Mouse (Mus musculus) gastrocnemius, postnatal 25 days (tissue): Measurements from ENCODE around the gene Atf6. TPM values are rescaled to one million over a fixed set of nuclear protein-coding genes. Genes with fewer than 3 reads are reported as not detected.
A peak's percentile ranks its signal among the peaks of the same experiment; 100 is the strongest.

Source experiments
- DNase-seq: peaks from one replicate; pipeline ENCODE4 v3.0.0; 2022
- total RNA-seq, 2 experiments: library from RNA; stranded (reverse); gene quantifications; 1 replicate in 1 of 2; 2 replicates in 1 of 2; pipeline ENCODE4 v1.2.3; 2021

Gene Atf6
- total RNA-seq, 2 experiments from 2014 or later: 16.8 to 16.9 TPM

DNA sequence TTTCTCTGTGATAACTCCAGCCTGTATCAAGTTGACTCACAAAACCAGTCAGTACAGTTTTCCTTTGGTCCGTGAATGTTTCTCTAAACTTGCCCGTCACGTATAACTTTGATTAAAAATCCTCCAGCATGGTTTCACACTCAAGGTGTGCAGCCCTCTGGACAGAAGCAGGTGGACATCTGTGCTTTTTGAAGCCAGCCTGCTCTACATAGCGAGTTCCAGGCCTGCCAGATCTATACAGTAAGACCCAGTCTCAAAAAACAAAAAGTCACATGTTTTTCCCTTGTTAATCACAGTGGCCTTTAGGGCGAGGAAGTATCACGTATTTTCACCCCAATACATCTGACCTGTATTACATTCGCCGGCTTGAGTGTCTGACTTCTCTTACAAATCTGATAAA, 16.8 kb upstream of the Atf6 start:
- no peak for DNase-seq

DNA sequence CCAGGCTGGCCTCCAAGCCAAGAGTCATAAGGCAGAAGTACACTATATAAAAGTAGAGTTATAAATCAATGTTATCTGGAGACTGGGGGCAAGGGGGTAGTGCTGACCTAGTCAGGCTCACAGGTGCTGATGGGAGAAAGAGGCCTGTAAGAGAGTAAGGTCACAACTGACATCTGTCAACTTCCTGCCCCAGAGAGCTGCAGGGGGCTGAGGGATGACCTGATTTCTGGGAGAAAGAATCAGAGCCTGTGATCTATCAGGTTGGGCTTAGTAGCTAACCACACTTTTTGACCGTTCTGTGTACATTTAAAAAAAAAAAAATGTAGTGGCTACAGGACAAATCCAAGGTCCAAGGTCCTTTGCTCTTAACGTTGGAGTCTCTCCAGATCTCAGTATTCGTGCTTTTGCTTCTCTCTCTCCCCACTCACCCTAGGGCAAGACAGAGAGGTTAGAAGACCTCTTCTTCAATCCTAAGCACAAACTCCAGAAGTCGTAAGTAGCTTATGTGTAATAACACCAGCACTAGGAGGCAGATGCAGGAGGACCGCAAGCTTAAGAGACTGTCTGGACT, 15.4 kb upstream of the Atf6 start:
- no peak for DNase-seq

DNA sequence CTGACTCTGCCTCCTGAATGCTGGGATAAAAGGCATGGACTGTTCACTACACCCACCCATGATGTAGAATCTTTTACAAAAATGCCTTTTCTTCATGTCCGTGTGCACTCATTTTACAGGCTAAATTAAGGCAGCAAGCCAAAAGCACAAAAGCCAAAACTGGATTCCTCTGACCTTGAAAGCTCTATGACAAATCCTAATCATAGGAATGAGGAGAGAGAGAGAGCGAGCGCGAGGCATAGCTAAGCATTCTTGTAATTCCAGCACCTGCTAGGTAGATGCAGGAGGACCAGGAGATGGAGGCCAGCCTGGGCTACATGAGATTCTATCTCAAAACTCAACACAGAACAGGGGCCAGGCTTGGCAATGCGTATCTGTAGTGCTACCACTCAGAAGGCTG, 9.3 kb upstream of the Atf6 start:
- DNase-seq: no peak

DNA sequence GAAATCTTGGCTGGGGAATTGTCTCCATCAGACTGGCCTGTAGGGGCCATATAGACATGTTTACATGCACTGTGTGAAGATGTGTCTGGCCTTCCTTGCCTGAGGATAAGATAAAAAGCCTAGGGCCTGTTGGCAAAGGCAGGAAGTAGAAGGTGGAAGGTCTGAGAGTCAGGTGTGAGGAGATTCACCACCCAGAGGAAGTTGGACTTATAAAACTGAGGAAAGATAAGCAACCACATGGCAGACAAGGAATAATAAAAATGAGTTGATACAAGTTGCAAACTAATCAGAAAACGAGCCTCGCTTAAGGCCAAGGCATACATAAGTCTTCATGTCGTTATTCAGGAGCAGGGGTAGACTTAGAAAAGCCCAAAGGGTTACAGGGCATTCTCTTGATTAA, 8.1 kb upstream of the Atf6 start:
- DNase-seq: no peak

DNA sequence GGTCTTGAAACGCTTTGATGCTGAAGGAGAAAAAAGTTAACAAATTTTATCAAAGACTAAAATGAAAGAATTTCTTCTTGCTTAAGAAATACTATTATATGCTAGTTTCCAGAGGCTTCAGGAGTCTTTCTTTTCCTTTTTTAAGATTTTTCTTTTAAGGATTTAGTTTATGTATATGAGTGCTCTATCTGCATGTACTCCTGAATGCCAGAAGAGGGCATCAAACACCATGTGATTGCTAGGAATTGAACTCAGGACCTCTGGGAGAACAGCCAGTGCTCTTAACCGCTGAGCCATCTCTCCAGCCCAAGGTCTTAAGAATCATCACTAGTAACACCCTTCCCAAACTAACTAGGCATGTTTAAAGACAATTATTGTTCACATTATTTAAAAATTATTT, 4.4 kb upstream of the Atf6 start:
- no peak for DNase-seq

DNA sequence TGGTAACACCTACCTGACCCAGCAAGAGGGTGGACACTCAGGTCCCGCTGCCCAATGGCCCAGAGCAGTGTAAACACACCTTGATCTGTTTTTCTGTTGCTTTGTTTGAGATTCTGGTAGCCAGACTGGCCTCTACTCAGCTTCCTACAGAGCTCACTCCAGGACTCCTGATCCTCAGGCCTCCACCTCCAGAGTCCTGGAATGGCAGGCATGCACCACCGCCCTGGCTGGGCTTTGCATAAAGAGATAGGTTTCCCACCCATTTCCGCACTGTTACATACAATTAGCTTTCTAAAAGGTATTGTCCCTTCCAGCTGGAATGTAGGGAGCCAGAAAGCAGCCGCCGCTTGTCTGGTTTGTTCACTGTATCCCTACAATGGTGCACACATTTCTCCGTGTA, 3.8 kb upstream of the Atf6 start:
- no peak for DNase-seq

DNA sequence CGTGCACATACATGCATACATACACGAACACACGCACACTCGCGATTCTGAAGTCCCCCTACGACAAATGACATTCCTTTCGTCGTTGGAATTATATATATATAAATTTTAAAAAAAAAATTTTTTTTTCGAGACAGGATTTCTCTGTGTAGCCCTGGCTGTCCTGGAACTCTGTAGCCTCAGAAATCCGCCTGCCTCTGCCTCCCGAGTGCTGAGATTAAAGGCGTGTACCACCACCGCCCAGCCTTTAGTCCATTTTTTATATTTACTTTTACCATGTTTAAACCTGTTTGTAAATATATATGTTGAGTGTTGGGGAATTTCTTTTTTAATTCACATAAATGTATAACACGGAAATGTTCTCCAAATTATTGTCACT, 1.3 kb upstream of the Atf6 start:
- no peak for DNase-seq

DNA sequence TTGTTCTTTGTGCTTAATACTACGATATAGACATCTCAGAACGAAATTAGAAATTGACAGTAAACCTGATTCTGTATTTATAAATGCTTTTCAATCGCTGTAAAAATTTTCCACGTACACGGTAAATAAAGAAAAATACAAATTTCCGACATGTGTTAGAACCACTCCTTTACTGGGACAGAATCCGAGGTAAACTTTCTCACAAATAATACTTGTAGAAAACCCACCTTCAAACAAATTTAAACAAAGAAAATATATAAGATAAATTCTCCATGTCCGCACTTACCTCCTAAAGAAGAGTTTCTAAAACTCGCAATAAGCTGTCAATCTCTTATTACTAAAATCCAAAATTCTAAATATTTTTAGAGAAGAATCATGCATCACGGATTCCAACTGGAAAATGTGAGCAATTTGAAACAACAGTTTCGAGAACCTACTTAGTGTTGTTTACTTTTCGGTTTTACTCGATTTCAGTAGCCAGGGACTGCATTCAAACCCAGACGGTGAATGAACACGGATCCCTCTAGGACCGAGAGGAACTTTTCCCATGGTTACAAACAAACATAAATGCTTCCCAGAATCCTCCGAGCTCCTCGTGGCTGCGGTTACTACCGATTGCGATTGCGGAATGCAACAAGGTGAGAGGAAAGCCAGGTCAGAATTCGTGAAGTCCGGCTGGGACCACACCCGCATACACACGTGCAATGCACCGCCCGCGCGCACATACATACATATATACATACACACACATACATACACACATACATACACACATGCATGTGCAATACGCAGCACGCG, 735 bp upstream of the Atf6 start:
- peak; percentile 42 for DNase-seq

DNA sequence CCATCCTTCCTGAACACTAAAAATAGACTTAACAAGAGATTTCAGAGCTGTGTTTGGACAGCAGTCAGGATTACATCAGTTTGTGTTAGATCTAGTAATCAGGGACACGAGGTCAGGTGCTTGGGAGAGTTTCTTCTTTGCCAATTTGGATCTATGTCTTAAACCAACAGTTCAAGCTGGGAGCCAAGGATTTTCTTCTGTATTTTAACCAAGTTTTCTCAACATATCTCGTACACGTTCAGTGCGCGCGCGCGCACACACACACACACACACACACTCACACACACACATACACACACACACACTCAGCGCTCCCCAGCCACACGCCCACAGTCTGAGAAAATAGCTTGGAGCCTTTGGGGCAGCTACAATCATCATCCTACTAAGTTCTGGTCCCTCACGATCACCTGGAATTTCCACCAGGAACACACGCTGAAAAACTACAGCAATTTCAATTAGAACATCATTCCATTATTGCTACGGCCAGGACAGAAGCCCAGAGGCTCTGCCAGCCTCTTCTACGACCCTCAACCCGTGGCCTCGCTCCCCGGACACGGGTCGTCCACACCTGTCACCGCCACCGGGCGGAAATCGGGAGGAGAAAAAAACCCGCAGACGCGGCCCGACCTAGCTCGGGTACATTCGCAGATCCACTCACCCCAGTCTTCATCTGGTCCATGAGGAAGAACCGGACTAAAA, 430 bp downstream of the Atf6 start:
- DNase-seq: no peak

DNA sequence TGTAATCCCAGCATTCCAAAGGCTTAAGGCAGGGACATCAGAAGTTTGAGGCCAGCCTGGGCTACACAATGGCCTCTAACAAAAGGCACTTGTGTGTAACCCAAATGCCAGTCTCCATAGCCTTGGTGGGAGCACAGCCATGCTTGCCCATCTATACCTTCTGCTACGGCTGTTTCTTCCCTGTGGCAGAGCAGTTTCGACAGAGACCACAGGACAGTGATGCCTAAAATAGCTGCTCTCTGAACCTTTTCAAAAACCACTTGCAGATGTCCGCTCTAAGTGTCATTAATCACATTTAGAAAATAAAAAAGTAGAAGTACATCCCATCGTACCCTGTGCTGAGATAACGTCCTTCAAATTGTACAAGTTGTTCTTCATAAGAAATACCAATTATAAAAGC, 2.2 kb downstream of the Atf6 start:
- no peak for DNase-seq

DNA sequence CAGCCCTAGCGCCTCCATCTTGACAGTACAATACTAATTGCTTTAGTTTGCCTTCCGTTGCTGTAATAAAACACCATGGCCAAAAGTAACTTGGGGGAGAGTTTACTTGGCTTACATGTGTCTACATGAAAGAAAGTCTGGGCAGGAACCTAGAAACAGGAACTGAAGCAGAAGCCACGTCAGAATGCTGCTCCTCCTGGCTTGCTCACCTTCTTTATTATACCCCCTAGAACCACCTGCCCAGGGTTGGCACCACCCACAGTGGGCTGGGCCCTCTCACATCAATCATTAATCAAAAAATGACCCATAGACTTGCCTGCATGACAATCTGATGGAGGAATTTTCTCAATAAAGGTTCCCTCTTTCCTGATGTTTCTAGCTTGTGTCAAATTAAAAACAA, 2.8 kb downstream of the Atf6 start:
- DNase-seq: no peak

DNA sequence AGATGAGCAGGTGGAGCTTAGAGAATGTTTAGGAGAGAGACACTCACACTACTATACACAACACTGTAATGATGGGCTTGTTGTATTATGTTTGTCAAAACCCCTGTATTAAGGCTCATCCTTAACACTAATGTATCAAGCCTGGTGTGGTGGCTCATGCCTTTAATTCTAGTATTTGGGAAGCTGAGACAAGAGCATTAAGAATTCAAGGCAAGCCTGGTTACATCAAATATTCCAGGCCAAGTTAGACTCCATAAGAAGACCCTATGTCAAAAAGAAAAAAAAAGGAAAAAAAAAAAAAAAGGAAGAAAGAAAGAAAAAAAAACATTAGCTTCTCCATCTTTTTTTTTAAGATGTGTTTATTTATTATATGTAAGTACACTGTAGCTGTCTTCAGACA, 3.3 kb downstream of the Atf6 start:
- no peak for DNase-seq

DNA sequence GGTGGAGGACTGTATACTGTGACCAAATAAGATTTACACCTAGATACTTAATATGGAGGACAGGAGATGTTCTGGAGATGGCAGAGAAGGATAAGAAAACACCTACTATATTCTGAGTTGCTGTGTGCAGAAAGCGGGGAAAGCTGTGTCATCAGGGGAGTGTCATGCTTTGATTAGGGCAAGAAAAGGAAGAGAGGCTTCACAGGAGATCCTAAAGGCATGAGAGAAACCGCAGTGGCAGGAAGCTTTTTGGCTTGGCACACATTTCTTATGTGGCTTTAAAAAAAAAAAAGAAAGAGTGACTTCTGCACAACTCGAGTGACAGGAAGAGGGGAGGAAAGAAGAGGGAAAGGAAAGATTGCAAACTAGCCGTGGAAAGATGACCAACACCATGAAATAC, 4.5 kb downstream of the Atf6 start:
- DNase-seq: no peak

DNA sequence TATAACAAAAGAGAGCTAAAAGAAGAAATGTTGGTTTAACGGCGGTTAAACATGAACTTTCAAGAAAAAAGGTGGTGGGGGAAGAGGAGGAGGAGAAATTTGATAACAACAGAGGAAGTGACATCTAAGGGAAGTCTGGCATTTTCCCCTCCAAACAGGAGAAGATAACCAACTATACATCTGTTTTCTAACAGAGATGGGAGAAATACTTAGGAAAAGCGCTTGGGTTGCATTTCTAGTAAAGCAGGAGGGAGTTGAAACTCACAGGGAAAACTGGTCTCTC, 5.2 kb downstream of the Atf6 start:
- no peak for DNase-seq

DNA sequence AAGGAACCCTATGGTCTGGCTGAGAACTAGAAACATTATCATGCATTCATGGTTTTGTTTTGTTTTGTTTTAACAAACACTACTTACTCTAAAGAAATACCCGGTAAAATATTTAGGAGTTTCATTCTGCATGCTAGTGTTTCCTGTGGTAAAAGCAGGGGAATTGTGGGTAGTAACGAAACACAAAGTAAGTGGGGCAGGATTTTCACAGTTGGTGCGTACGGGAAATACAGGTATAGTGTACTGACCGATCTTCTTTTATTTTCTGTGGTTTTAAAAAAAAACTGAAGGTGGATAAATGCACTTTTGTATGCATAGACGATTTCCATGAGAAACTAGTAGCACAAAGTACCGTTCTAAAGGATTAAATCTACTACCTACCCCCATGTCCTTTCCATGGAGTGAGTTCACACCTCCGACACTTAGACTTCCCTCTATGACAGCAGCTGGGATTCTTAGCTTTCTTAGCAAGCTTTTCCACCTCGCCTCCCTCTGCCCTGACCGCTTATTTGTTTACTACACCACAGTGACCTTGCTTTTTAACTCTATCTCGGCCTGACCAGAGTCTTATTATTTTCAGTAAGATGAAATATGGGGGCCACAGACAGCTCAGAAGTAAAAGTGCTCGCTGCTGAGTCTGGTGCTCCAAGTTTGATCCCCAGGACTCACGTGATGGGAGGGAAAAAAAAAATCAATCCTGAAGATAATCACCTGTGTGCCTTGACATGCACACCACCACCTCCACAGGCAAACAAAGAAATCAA, 5.7 kb downstream of the Atf6 start:
- no peak for DNase-seq

DNA sequence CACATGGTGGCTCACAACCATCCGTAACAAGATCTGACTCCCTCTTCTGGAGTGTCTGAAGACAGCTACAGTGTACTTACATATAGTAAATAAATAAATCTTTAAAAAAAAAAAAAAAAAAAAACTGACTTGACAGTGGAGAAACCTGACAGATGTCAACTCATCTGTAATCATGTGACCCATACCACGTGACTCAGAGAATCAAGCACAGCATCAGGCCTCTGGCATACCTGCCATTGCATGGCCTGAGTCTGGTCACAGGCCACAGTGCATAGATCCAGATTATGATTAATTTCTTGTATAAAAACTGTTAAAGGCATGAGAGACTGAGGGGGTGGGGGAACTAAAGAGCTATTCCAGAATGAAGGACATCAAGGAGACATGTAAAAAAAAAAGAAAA, 8.7 kb downstream of the Atf6 start:
- no peak for DNase-seq

DNA sequence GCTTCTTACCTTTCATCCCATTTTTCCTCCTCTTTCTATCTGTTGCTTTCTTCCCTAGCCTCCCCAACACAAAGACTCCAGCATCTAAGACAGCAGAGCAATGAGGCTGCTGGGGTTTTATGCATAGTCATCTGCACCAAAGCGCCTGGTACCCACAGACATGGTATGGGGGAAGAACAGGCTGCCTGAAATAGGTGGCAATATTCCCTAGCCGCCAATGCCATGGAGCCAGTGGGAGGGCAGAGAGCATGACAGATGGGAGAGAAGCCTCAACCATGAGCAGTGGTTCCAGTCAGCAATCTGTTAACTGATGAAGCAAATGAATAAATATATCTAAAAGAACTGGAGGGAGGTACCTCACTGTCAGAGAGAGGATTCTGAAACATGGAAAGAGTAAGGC, 10.2 kb downstream of the Atf6 start:
- no peak for DNase-seq

DNA sequence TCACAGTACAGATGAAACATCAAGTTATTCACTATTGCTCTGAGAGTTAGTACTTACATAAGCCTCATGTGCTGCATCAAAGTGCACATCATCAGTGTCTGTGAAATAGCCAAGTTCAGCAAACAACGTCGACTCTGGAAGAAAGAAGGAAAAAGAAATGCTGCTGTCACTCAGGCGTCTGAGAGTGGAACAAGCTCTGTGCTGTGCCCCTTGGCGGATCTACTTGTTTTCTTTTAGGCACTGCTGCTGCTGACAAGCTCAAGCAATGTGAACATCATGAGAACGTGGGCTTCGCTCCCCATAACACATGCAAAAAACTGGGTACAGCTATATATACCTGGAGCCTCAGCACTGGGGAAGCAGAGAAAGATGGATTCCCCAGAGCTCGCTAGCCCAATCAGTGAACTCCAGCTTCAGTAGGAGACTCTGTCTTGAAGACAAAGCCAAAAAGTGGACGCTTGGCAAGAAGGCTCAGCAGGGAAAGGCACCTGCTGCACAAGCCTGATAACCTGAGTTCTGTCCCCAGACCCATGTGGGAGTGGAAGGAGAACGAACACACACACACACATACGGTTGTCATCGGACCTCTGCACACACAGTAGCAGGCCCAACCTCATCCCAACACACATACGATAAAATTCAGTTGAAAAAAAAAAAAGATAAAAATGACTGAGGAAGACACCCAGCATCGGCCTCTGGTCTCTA, 12.4 kb downstream of the Atf6 start:
- no peak for DNase-seq

DNA sequence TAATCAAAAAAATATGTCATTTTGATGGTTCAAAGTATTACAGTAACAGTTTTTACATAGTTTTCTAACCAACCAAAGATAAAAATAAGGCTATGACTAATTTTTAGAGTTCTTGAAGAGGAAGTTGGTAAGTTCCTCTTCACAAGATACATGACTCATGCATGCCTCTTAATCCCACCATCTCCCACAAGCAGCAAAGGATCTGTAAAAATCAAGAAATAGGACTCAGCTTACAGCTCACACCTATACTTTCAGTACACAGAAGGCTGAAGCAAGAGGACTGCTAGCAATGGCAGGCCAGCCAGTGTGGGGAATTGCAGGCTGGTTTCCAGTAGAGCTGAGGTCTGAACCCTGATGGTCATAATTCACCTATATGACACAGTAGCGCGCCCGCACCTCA, 14.0 kb downstream of the Atf6 start:
- DNase-seq: no peak

DNA sequence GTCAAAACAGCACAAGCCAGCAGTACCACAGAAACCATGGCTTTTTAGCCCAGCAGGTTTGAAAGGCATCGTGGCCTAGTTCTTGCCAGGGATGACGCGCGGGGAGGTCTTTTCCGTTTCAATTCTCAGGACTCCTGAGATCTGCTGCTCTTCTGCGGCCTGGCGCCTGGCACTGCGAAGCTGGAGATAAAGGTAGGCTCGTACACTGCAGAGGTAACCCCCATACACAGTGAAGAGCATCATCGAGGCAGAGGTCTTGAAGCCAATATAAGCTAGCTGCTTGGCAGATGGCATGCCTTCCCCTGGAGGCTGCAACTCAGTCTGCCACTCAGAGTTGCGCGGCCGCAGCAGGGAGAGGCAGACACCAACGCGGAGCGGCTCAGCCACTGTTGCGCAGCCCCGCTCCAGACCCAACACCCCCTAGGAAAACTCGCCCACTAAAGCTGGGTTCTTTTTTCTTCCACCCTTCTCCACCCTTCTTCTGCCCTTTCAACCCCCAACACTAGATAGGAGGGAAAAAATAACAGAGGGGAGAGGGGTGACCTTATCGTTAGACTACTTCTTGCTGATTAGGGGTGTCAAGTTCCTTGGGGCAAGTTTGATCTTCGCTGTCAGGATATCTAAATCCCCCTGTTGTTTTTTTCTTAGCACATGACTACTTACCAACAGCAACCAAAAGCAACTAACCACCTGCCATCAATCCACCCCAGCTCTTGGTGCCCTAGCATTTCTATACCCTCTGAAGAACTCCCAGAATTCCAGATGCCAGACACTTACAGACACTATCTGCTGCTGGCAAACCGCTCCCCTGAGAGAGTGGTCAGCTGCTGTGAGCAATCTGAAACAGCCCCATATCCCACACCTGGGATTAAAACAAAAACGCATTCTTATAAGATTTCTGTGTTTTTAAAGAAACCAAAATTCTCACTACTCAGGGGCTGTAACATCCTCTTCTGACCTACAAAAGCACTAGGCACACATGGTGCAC, 16.6 kb downstream of the Atf6 start:
- DNase-seq: no peak

DNA sequence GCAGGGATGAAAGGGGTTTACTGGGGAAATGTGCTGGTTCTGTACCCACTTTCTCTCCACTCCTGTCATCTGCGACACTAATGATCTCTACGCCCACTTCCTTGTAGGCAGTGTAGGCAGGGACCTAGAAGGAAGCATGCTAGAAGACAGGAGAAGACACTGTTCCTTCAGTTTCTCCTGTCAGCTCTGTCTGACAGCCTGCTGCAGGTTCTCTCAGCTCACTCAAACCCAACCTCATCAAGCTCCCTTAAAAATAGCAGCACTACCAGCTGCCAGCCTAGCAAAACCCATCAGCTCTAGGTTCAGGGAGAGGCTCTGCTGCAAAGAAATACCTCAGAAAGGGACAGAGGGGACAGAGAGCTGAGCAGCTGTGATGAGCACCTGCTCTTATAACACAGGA, 17.6 kb downstream of the Atf6 start:
- DNase-seq: no peak
